Mouse (Mus musculus) gastrocnemius, postnatal 10 days (tissue): Measurements from ENCODE around the gene Milr1. TPM values are rescaled to one million over a fixed set of nuclear protein-coding genes. Genes with fewer than 3 reads are reported as not detected.
"Not testable (repeated sequence)": the region's sequence is repeated elsewhere in the genome, so short reads cannot be mapped to it uniquely, and the experiment has no call there.

Experiments
- DNase-seq: peaks from one replicate; pipeline ENCODE4 v3.0.0; 2021; ENCODE audit warnings: mixed read lengths
- total RNA-seq, 2 experiments: library from RNA; stranded (reverse); gene quantifications; 2 replicates each; pipeline ENCODE4 v1.2.3; 2021

Gene Milr1
- total RNA-seq, 2 experiments from 2014 or later: 1.0 to 1.2 TPM

DNA sequence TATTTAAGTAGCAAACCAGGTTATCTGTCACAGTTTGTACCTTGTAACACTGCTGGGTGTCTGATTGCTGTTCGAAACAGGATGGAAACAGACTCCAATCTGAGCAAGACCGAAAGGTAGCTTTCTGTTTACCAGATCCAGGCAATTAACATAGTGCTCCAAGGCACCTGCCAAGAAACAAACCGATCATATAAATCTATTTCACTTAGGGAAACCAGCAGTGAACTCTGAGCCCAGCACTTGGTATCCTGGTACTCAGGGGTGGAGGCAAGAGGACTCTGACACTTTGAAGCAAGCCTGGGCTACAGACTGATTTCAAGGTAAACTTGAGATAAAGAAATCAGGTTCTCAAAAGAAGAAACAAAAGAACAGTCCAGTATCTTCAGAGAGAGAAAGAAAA, 26.4 kb downstream of the Milr1 start:
- no peak for DNase-seq

DNA sequence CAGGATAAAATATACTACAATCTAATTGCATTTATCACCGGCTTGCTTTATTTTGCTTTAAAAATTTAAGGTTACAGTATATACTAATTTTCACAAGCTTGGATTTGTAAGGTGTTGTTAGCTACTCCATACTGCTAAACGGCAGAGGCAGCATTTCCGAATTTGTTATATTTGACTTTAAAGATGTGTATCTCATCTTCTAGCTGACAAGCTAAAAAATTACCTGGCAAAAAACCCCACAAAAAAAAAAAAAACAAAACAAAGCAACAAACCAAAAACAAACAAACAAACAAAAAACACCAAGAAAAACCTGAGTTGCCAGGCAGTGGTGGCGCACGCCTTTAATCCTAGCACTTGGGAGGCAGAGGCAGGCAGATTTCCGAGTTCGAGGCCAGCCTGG, 27.1 kb downstream of the Milr1 start:
- DNase-seq: no peak

DNA sequence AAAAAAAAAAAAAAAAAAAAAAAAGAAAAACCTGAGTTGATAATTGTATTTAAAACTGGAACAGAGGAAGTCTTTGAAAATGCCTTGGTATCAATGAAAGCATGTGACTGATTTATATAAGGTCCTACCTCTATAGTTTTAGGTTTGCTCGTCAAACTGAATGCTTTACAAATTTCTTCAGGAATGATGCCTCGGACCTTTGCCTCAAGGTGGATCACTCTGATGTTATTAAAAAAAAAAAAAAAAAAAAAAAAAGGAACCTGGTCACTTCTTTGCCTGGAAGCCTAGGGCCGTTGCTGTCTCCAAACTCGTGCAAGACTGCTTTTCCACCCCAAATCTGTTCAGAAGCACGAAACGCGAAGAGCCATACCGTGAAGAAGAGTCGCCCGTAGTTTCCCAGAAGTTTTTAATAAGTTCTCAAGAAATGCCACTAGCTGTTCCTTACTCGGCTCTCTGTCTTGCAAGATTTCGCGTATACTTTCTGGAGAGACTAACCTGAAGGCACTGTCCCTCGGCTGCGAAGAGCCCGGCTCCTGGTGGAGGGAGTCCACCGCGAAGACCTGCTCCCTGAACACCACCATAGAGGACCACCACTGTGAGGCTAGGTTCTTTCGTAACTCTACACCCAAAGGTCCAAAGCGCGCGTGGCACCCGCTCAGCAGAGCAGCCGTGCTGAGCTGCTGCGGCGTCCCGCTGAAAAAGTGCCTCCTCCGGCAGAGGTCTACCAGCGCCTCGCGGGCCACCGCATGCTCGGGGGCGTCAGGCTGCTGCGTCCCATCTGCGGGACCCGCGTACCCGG, 27.8 kb downstream of the Milr1 start:
- DNase-seq: no peak

DNA sequence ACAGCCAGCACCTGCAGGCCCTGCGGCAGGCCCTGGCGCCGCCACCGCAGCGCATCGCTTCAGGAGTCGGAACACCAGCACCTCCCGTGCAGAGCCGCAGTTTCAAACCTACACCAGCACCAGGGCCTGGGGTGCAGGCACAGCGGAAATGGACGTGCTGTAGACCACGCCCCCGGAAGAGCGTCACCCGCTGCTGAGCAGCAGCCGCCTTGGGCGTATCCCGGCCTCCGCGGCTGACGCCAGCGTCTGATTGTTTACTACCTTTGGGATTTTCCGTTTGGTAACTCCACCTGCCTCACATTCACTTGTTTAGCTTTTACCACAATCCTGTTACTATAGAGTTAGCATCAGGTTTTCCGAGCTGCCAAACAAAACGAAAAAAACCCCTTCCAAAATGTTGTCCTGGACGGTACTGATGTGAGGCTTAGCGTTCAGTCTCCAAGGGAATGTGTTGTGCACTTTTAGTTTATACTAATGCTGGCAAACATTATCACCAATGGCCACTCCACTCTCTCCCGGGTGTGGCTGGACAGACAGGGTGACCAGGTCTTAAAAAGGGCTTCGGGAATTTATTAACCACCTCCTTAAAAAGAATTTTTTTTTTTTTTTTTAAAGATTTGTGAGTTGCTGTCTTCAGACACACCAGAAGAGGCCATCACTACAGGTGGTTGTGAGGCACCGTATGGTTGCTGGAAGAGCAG, 28.5 kb downstream of the Milr1 start, which contains the start of gene Polg2:
Polg2 (minus strand) TSS at position 150 of the 701 bp plus-strand sequence.
- peak; percentile 88 for DNase-seq

DNA sequence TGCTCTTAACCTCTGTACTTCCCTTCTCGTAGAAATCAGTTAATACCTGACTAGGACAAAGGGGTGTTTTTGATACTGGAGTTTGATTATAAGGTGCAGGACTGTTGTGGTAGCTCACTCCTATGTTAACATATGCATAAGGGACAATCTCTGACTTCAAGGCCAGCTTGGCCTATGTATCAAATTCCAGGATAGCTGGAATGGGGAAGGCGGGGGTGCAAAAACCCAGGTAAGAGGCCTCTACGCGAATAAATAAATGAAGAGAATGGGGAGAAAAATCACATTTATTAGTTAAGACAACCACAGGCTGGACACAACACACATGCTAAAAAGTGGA, 29.0 kb downstream of the Milr1 start:
- DNase-seq: no peak

DNA sequence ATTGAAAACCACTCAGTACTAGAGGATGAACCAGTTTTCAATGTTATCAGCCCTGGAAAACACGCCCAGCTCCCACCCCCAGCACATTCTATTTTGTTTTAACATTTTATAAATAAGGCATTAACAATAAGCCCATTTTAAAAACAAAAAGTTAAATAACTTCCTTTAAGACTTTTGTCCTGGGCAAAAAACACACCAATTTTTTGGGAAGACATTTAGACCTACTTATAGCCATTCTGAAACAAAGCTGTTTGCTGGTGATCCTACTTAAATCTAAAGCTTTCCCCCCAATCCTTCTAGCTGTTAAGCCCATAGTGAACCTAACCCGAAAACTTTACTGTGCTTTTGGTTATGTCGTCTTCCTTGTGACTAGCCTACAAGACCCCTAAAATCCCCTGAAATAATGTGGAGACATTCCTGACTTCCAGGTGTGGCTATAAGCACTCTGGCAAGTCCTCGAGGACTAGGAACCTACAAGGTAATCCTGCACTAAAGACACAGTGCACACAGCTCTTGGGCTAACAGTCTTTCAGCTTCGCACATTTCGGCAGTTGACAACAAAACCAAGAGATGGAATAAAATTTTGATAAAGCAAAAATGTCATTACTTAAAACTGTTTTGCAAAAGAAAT, 29.7 kb downstream of the Milr1 start:
- no peak for DNase-seq

DNA sequence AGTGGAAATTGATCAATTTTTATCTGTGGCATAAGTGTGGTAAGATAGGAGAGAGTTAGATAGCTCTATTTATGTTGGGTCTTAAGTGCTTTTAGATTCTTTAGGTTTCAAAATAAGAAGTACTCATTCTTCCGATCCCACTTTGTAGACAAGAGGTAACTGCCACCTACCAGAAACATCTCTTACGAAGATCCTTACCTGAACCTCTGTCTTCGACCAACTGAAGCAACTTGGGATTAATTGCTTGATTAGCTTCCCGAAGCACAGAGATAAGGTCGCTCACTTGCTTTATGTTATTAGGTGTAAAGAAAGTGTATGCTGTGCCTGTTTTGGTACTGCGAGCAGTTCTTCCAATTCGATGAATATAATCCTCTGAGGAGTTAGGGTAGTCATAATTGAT, 31.2 kb downstream of the Milr1 start:
- not testable (repeated sequence) for DNase-seq

DNA sequence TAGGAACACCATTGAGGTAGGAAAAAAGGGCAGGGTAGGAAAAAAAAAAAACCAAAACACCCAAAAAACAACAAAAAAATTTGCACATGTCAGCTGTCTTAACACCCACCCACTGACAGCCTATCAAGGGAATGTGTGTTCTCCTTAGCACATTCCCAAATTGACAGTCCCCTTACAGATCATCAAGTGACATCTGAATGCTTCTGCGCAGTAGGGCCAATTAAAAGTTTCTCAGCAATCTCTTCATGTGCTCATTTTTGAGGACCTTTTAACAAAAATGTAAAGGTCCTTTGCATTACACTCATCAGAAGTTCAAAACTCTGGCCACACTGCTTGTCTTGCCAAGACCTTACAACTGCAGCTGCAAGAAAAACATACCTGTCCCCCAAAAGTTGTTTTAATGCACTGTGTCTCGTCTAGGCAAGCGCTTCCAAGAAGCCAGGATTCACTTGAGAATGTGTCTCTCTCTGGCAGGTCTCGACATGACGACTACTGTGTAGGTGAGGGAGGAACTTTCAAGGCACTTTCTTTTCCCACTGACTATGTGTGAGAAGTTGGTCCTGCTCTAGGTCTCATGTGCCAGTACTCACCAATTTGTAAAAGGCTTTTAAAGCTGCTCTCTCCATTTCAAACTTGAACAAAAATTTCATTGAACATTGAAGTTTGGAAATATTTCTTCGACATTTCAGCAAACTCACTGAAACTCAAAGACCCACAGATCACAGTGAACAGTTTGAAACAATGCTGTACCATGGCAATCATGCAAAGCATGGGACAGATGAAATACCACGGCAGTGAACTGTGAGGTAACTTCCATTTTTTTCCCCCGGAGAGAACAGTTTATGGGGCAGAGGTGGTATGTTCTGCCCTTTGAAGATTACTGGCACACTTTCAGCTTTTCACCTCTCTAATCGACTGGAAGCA, 32.1 kb downstream of the Milr1 start:
- no peak for DNase-seq

DNA sequence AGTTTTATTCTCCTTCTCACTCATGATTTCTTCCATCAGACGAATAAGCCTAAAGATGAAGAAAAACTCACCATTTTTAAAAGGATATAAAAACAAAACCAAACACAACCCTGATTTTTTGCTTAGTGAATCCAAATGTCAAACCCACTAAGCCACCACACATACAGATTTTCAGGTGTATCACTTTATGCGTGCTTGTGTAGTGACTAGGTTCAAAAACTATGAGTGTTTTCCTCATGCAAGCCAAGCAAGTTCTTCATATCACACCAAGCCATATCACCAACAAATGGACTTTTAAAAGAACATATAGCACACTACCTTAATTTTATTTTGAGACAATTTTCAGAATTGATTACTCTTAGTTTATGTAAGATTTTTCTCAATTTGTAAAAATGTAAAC, 33.5 kb downstream of the Milr1 start:
- no peak for DNase-seq

DNA sequence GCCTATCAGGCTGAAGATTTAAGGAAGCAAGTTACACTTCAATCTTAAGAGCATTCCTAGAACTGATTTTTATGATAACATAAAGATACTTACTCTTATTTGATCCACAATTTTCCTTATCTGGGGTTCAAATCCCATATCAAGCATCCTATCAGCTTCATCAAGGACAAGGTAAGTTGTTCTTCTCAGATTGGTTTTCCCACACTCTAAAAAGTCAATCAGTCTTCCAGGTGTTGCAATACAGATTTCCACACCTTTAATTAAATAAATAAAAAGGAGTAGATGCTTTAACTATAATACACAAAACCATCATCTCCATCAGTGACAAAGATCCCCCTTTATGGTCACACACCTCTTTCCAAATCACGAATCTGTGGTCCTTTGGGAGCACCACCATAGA, 34.0 kb downstream of the Milr1 start:
- no peak for DNase-seq

DNA sequence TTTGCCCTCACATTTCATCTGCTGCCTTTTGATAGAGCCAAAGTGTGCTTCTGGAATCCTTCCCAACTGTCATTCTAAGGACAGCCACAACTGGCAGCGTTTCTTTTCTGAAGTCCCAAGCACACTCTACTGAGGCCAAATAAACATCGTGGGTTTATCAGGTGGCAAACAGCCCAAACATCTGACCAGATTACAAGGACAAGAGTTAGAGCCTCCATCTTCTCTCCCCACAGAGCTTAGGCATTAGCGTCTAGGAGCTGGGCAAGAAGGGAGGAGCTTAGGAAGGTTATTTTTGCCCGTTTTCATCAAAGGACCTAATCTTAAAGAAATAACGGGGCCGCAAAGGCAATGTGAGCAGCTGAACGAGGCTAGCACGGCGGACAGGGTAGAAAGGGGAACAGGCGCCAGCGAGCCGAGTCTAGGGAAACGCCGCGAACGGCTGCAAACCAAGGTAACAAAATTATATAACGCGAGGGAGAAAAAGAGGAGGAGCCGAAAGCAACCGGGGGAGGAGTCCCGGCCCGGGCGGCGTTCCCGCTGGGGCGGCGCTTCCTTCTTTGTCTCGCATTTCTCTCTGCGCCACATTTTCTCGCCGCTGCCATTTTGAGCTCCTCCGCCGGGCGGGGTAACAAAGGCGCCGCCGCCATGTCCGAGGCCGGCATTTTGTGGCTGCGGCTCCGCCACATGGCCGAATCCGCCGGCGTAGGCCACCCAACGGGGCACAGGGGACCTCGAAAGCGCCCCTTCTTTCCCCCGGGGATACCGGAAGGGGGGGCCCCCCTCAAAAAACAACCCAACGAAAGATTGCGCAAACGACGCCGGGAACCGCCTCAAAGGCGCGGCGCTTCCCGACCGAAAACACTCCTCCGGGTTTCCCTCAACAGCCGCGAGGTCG, 36.4 kb downstream of the Milr1 start:
- DNase-seq: peak; percentile 96

DNA sequence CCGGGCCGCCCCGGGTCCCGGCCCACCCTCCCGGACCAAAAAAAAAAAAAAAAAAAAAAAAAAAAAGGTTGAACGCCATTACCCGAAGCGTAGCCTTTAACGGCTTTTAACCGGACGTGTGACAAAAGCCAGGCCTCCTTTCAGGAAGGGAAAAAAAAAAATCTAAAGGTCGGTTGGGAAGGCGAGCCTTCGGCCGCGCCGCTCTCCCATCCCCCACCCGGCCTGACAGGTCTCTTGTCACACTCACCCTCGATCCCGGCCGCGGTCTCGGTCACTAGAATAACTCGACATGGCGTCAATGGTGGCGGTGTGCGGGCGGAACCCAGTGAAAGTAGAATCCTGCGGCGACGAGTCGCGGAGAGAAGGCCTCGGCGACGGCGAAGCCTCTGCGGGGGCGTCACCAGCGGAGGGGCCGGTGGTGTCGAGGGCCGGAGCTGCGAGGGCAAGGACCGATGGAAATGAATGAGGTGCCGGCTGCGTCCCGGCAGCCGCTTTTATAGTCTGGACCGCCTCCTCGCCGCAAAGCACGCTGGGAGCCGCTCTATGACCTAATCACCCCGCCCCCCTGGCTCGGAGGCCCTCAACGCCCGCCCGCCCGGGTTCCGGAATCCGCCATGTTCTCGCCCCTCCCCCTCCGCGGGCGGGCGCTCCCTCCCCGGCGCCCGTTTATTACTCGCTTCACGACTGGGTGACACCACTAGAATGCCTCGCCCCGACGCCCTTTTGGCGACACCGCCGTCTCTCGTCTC, 37.2 kb downstream of the Milr1 start:
- peak; percentile 100 for DNase-seq

DNA sequence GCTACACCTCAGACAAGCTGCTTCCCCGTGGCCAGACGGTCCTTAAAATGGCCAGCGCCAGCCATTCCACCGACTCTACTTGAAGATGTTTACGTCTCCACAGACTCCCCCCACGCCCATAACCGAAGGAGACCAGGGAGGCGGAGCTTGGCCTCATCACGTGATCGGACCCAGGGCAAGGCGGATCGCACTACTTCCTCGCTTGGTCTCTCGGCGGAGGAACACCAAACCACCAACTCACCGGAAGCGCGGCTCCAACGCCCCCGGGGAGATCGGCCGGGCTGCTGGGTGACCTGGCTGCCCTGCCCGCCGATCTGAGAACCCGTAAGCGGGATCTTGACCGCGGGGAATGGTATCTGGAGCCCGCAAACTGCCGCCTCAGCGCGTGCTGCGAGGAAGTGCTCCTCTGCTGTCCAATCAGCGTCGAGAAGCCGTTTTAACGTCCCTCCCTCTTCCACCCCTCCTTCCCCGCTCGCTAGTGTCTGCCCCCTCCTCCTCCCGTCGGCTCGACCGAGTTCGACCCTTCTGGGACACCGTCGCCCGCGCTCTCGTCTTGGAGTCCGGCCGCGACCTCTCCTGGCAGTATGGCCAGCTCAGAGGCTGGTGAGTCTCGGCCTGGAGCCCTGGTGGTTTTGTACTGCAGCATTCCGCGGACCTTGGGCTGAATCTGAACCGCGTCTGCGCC, 37.9 kb downstream of the Milr1 start, which contains the start of the genes Ddx5 and Cep95:
Ddx5 (minus strand) TSS at position 411 of the 685 bp plus-strand sequence.
Cep95 (plus strand) TSS at position 478 of the 685 bp plus-strand sequence.
- DNase-seq: peak; percentile 93

DNA sequence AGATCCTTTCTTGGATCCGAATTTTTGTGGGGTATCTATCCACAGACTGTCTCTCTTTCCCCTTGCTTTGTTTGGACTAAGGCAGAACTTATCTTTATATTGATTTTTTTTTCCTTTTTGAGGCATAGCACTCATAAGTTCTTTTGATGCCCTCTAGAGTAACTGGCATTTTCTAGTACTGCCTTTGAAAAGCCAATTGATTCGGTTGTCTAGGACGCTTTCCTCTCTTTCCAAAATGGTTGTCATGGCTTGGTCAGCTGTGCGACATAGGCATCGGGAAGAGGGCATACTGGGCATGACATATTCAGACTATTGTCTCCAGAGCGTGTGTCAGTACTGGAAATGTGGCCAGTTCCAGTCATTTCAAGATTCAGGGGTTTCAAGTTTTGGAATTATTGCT, 38.6 kb downstream of the Milr1 start:
- no peak for DNase-seq

DNA sequence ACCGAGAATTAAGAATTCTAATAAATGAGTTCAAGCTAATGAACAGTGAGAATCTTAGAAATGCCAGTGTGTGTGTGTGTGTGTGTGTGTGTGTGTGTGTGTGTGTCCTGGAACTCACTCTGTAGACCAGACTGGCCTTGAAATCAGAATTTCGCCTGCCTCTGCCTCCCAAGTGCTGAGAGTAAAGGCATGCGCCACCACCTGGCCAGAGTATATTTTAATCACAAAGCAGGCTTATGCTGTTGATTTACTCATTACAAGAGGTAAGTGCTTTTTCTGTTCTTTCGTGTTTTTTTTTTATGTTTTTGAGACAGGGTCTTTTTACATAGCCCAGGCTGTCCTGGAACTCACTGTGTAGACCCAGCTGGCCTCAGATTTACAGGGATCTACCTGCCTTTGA, 42.8 kb downstream of the Milr1 start:
- DNase-seq: no peak

DNA sequence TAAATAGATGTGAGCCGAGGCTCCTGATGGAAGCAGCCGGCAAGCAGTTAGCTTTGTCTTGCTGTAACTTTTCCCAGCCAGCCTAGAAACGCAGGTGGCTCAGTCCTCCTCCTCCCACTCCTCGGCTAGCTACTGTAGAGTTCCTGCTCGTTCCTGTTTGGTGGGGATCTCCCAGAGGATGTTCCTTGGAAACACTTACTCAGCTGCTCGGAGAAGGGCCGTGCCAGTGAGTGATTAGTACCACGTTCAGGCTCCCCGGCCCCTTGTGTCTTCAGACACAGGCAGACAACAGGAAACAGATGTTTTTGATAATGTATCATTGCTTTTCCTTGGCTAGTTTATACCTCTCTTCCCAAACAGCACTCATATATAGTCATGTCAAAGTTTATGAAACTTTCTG, 44.7 kb downstream of the Milr1 start:
- DNase-seq: no peak

DNA sequence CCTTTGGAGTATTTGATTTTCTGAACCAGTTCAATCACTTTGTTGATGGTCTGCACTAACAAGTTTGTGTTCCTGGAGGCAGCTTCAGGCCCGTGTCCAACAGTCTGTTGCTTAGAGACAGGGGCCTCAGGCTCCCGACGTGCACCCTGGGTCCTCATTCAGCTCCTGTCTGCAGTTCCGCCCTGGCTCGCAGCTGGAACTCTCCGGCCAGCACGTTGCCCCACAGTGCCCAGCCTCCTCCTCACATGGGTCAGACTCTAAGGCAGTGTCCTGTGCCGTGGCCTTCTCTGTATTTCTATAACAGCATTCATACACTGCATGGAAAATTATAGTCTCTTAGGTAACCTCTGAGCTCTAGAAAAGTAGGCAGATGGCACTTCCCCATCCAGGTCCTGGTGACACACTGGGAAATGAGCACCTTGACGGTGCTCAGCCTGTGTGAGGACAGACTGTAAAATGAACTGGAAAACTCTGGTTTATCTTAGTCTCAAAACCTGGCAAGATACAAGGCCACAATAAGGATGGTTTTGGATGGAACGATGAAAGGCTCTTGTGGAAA, 51.1 kb downstream of the Milr1 start:
- DNase-seq: no peak

DNA sequence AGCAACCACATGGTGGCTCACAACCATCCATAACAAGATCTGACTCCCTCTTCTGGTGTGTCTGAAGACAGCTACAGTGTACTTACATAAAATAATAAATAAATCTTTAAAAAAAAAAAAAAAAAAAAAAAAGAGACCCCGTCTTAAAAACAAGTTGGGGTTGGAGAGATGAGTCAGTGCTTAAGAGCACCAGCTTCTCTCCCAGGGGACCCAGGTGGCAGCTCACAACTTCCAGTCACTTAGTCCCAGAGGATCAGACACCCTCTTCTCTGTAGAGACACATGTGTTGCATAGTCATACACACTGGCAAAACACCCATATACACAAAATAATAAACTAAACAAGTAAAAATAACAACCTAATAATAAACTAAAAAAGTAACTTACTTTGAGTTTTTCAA, 56.4 kb downstream of the Milr1 start:
- DNase-seq: not testable (repeated sequence)

DNA sequence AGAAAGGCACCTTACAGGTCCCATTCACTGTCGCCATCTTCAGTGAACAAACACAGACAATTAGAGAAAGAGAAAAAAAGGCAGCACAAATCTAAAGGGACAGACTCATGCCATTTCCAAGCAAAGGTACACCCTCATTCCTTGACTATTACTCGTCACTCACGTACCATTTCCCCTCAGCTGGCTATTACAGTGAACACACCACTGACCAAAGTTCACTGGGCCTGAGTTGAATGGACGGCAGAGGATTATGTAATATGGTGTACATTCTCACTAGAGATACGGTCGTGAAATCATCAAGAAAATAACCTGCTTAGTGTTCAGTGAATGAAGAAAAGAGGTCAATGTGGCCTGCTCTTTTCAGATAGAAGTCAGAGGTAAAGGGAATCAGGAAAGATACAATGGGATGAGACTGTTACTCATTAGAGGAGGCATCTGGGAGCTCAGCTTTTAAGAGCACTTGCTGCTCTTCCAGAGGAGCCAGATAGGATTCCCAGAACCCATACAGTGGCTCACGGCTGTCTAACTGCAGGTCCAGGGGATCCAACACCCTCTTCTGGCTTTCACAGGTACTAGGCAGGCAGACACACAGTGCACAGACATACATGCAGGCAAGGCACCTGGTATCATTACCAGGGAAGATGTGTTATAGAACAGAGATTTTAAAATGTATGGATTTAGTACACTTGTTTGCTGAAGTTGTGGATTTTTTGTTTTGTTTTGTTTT, 61.5 kb downstream of the Milr1 start:
- DNase-seq: no peak
